Mouse (Mus musculus): ENCODE measurements around the gene Inpp5d. TPM values are rescaled to one million over a fixed set of nuclear protein-coding genes. Genes with fewer than 3 reads are reported as not detected.

Inpp5d gene
- total RNA-seq, 2 experiments from 2014 or later = 3.9 to 7.3 TPM

DNA sequence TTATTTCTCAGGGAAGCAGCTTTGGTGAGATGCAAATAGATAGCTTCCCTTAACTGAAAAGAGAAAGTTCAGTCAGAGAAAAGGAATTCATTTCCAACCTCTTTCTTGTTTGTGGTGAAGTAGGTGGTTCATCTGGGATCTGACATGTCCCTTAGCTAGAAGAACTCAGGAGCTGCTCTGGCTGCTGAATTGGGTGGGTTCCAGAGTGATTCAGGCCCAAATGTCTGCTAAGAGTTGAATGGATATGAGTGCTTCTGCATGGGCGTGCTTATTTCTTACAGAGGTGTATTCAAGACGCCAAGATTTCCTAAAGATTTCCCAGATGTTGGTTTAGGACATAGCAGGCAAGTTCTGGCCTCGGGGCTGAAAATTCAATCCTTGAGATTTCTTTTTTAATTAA, 114.0 kb downstream of the Inpp5d start:
- intact Hi-C loops (cut with DNase I; ENCODE audit: low total_unique reads) = no loop called here
- no peak for DNase-seq

DNA sequence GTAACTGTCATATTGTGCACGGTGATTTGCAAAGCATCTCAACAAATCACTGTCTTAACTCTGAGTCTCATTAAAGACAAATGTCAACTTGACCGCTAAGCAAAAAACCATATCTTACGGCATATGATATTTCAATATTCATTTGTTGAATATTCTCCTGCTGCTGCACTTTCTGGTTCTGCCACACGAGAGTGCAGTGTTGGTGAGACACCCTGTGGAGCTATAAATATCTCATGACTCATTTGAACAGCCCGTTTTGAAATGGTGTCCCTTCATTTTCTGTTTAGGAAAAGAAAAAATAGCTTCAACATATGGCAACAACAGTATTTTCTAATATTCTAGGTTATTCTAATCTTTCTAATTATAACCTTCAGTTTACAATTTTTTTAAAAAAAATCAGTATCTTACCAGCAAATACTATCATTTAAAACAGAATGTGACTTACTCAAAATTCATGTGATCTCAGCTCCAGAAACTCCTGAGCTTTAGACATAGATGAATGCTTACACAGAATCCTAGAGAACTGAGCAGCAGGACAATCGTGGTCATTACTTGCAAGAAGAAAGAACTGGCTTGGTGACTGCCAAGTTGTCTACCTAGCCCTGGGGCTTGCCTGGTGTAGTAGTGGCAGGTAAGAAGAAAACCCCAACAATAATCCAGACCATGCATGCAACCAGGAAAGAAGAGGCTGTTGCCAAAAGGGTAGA, 120.6 kb downstream of the Inpp5d start:
- DNase-seq = no peak
- intact Hi-C loops (cut with DNase I; ENCODE audit: low total_unique reads) = no loop called here

DNA sequence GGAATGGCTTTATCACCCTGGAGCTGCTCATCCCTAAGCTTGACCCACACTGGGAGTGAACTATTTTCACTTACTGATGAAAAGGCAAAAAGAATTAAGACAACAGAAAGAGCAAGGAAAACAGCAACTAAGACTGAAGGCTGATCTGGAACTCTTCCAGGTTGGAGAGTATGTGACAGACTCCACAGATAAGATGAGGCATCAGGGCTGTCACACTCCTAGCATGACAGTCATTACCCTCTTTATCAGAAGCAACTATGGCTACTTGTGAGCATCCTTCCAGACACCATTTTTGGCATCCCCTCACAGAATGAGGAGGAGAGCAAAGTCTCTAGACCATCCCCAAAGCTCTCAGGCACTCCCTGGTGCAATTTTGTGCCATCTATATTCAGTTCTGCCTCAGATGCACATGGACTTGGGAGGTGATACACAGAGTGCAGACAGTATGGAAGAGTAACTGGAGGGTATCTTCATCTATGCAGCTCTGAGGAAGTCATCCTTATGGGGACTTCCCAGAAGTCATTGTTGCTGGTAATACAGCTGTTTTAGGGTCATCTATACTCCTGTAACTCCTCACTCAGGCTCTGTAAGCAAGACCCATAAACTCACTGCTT, 129.4 kb downstream of the Inpp5d start:
- no peak for DNase-seq
- intact Hi-C loops (cut with DNase I; ENCODE audit: low total_unique reads) = no loop called here

DNA sequence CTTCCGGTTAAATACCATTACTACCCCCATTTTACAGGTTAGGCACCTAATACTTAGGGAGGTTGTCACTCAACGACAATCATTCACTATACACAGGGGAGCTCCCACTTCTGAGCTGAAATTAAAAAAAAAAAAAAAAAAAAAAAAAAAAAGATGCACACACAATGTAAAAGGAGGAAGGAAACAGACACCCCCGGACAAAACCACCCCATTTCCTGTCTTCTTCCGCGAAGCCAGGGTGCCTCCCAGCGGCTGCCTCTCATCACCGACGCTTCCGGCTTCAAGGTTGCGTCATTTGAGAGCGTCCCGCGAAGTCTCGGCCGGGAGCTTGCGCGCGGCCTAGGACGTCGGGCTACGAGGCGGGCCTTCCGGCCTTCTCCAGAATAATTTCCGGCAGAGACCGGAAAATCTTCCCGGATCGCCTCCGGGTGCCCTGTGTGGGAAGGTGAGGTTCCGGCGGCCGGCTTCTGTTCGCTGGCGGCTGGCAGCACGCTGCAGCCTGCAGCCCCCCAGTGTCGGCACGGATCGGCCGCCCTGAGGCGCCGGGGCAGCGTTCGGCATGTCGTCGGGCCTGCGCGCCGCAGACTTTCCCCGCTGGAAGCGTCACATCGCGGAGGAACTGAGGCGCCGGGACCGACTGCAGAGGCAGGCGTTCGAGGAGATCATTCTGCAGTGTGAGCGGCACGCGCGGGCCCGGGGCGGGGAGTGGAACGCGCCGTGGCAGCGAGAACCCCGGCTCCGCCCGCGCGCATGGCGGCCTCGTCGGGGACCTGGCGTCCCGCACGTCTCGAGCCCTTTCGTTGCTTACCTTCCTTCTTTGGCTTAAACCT, 135.7 kb downstream of the Inpp5d start, which contains the start of gene Atg16l1:
TSS of gene Atg16l1 (plus strand) at position 230 of the 830 bp plus-strand sequence.
- intact Hi-C loops (cut with DNase I; ENCODE audit: low total_unique reads) = no loop called here
- peak; percentile 94 for DNase-seq

DNA sequence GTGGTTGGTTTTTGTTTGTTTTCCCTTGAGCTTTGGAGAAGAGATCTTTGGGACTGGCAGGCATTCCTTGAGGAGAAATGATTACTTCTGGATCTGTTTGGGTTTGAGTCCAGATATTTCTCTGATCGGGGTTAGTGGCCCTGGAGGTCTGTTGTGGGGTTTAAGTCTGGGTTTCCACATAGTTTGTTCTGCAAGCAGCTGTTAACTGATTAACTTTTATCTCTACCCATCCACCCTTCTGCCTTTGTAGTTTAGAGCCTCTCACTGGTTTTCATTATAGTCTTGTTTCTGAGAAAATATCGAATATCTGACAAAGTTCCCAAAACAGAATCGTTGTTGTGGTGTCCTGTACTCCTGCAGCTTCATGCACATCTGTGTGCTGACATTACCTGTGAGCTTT, 143.7 kb downstream of the Inpp5d start:
- DNase-seq = no peak
- intact Hi-C loops (cut with DNase I; ENCODE audit: low total_unique reads) = no loop called here

DNA sequence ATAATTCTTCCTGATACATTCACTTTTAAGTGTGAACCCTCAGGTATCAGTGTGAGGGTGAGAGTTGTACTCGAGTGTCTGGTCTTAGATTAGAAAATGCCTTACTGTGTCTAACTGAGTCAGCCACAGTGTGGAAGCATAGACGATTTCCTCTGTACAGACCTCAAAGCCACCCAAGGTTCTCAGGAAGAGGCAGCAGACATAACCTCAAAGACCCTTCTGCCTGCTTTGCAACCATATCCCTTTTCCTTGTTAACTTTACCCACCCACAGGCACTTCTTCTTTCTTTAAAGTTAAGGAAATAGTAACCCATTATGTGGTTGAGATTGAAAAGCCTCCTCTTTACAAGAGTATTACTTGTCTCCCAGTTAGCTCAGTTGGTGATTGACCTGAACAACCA, 145.6 kb downstream of the Inpp5d start:
- DNase-seq = no peak
- intact Hi-C loops (cut with DNase I; ENCODE audit: low total_unique reads) = loop anchor here (5.0 kb wide), 1 partner anchor 157 kb away; no protein-coding TSS in a partner anchor

DNA sequence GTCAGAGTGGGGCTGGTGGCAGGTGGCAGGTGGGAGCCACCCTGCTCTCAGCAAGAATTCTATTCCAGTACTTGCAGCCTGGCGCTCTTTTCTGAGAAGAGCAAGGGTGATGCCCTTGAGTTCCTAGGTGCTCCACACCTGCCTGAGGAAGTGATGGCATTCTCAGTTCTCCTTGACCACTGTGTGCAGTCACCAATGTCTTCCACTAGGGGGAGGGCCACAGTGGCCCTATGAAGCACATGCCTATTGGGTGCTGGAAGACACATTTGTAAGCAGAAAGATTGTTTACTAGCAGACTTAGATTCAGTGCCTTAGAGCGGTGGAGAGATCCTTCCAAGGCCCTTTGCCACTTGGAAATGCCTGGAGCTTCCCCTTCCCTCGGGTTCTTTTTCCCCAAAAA, 146.1 kb downstream of the Inpp5d start:
- intact Hi-C loops (cut with DNase I; ENCODE audit: low total_unique reads) = loop anchor here (5.0 kb wide), 1 partner anchor 156 kb away; no protein-coding TSS in a partner anchor
- no peak for DNase-seq

DNA sequence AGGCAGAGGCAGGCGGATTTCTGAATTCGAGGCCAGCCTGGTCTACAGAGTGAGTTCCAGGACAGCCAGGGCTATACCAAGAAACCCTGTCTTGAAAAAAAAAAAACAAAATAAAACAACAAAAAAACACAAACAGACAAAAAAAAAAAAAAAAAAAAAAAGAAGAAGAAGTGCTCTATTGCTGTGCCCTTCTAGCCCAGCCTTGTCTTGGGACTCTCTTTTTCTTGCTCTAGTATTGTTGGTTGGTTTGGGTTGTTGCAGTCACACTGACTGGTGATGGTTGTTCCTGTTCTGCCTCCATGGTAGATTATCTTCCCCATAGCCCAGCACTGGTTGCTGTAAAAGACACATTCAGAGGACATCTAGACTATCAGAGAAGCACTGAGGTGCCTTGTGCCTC, 149.2 kb downstream of the Inpp5d start:
- intact Hi-C loops (cut with DNase I; ENCODE audit: low total_unique reads) = loop anchor here (5.0 kb wide), 1 partner anchor 153 kb away; no protein-coding TSS in a partner anchor
- DNase-seq = no peak

Other genes starting within 250 kb of the Inpp5d start
- not detected for gene Kcnj13, start 225.6 kb upstream of the Inpp5d start, total RNA-seq (2021)
- gene Snorc, start 150.0 kb upstream of the Inpp5d start, total RNA-seq (2021) = not detected
- gene Neu2, start 110.4 kb upstream of the Inpp5d start, total RNA-seq (2021) = 10 to 100 TPM; 14.8 to 21.9 TPM
- under 1 TPM; 0.53 to 0.58 TPM for gene Ngef, start 46.4 kb upstream of the Inpp5d start, total RNA-seq (2021)
- gene Atg16l1, start 135.6 kb downstream of the Inpp5d start, total RNA-seq (2021) = 10 to 100 TPM; 14.2 to 14.9 TPM
- gene Sag, start 183.4 kb downstream of the Inpp5d start, total RNA-seq (2021) = under 1 TPM; 0.13 to 0.14 TPM
- gene Dgkd, start 233.0 kb downstream of the Inpp5d start, total RNA-seq (2021) = 10 to 100 TPM; 37.7 to 39.9 TPM

All from gastrocnemius, postnatal 14 days (tissue).